Mouse (Mus musculus): ENCODE results near the gene Sh2d1a.

The Sh2d1a gene

GRCm38 (mm10) chrX:42502291-42503043 is at the start of gene Sh2d1a:
Gene Sh2d1a, plus strand, starts transcription at chrX:42502453.
- peak; percentile 79 for DNase-seq (ENCODE audit: low read depth)

DNA sequence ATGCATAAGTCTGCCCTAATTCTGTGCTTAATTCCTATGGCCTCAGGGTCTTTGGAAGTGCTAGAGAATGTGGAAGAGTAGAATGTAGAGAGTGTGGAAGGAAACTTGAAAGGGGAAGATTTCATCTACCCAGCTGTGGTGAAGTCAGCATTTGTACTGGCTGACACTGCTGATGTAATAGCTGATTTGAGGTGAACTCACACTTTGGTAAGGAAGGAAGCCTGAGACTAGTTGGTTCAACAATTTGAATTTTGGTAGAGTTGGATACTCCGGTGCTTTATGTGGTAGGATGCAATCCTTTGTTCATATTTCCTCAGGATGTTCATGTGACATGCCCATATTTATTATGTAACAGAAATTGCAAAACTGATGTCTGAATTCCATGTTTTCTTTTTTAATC is 49.3 kb upstream of the Sh2d1a start:
- DNase-seq (ENCODE audit: low read depth): no peak

DNA sequence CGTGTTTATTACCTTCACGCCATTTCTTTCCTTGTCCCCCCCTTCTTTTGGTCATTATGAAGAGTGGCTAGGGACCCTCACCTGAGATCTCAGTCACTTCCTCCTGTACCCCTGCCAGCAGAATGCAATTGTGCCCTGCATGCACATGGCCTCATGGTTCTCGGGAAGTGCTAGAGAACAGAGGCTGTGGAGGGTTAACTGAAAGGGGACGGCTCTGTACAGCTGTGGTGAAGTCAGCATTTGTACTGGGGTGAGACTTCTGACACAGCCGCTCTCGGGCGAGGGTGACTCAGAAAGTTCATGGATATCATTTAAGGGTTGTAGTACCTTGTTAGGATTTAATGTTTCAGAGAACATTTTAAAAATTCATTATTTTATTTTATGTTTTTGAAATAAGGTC is 47.7 kb upstream of the Sh2d1a start:
- no peak for DNase-seq (ENCODE audit: low read depth)

- no peak for DNase-seq (ENCODE audit: low read depth)
Measured at GRCm38 (mm10) chrX:42489446-42489845, 12.8 kb upstream of the Sh2d1a start, which contains the start of gene Tex13c2. Gene Tex13c2, plus strand, starts transcription at chrX:42489691.

DNA sequence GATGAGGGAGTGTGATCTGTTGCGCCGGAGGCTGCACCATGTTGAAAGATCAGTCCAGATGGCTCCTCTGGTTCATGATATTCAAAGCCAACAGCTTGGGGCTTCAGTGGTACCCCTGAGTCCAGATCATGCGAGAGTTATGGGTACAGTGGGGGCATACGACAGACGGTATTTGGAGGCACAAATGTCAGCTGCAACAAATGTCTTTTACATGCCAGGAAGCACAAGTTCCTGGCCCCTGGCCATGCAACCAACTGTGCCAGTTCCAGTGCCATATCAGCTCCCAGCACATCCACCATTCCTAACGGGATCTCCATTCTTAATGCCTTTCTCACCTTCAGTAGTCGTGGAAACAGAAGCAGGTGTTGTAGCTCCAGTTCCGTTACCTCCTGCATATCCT is 11.9 kb upstream of the Sh2d1a start:
- no peak for DNase-seq (ENCODE audit: low read depth)

- peak; percentile 20 for DNase-seq (ENCODE audit: low read depth)
Measured at GRCm38 (mm10) chrX:42500538-42500937, 1.7 kb upstream of the Sh2d1a start.

DNA sequence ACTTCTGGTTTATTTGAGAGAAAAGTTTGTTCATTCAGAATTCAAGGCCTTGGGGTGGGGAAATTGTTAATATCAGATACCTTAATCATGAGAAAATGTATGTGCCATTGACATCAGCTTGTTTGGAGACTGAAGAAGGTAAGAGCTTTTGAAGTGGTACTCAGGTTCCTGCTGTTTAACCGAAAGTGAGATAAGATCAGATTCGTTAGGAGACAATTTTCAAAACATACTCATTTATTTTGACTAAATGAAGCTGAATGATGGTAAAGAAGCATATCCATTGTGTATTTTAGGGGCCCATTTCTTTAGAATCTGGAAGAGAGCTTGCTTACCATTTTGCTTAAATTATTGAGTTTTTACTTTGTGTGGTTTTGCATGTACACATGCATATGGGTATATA is 8.9 kb downstream of the Sh2d1a start:
- peak; percentile 64 for DNase-seq (ENCODE audit: low read depth)

GRCm38 (mm10) chrX:42512567-42512966 is 10.3 kb downstream of the Sh2d1a start:
- DNase-seq (ENCODE audit: low read depth): peak; percentile 62

DNA sequence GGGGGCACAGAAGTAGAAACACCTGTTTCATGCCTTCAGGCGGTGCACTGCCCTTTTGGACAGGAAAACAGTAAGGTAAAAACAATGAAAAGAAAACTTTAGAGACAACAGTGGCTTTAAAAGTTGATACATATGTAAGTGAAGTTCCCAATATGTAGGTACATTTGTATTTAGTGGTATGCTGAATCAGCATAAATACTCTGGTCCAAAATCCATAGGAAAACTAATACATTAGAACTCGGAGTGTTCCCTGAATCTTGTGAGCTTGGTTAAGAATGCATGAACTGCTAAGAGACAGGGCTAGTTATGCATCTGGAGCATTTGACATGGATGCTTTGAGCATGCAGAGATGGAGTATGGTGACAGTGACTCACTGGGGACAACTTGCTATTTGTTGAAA is 20.6 kb downstream of the Sh2d1a start:
- no peak for DNase-seq (ENCODE audit: low read depth)

- DNase-seq (ENCODE audit: low read depth): no peak
Measured at GRCm38 (mm10) chrX:42530703-42531102, 28.4 kb downstream of the Sh2d1a start.

GRCm38 (mm10) chrX:42540030-42540755 is 37.9 kb downstream of the Sh2d1a start:
- DNase-seq (ENCODE audit: low read depth): no peak

GRCm38 (mm10) chrX:42540756-42541053 is 38.5 kb downstream of the Sh2d1a start:
- peak; percentile 88 for DNase-seq (ENCODE audit: low read depth)

DNA sequence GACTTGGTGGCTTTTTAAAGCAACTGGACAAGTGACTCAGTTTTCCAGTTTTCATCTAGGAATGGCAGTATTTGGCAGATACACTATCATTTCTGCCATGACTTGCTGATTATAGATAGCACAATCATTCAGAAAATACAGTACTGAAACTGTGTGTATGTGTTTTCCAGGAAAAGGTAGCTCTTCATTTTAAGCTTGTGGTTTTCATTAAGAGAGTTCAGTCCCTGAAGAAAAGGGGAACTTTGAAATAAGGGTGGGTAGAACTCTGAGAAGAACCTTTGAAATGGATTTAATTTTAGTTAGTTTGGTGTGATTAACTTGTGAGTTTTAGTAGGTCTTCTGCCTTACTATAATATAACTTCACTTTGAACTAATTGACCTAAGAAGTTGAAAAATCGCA is 42.8 kb downstream of the Sh2d1a start:
- DNase-seq (ENCODE audit: low read depth): no peak

DNA sequence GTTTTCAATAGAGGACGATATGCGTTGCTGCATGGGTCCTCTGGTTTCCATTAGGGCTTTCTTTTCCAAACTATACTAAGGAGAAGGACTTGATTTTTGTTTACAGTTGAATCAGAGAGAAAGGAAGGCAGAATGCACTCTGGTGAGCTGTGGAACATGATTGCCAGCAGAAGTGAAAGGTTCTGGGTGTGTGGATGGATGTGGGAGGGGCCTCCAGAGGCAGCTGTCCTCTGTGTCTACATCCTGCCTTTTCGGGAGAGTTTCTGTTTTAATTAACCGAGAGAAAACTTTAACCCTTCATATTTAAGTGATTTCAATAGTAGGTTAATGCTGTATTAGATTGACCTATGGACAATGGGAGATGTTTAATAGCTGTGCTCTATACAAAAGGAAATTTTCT is 46.3 kb downstream of the Sh2d1a start:
- no peak for DNase-seq (ENCODE audit: low read depth)

GRCm38 (mm10) chrX:42557284-42557683 is 55.0 kb downstream of the Sh2d1a start:
- DNase-seq (ENCODE audit: low read depth): peak; percentile 60

DNA sequence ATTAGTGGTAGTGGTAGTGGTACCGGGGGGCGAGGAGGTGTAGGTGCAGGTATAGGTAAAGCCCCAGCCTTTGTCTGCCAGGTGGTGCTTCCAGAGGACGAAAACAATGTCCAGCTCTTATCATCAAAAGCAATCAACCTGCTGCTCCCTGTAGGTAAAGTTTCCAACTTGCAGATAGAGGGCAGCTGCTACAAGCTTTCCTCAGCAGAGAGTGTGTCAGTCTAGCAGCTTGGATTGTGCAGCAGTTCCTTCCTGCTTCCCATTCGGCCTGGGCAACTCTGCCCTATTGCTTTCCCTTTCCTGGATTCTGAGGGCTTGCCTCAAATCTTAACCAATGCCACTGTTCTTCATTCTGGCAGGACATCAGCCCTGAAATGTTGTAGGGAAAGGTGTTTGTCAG is 56.4 kb downstream of the Sh2d1a start:
- no peak for DNase-seq (ENCODE audit: low read depth)
